ENCODE assay signal across 6 mouse cellular contexts in the genomic region with DNA sequence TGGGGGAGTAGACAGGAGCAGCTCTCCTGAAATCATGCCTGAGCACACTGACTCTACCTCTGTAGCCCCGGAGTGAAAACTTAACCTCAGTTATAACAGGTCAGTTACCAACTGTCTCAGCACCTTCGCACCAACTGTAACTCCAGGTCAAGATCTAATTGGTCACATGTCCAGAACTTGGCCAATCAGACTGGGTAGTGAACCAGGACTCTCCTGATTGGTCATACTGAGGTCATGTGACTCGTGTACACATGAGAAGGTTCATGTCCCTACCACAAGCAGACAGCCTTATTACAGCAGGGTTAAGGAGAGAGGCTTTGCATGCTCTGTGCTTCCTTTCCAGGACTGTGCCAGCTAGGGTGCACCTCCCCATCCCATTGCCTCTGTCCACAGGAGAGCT.
A peak's percentile ranks its signal among the peaks of the same experiment; 100 is the strongest.
DNase-seq lines count a peak whose midpoint lies in the region; ATAC-seq and TF ChIP-seq lines count a peak whose summit lies in the region.
"Not testable (repeated sequence)": the region's sequence is repeated elsewhere in the genome, so short reads cannot be mapped to it uniquely, and the experiment has no call there.

No protein-coding gene starts in this region.

- H3K27ac ChIP-seq in intestine, embryonic 14.5 days (ENCODE audit: low read depth) = not testable (repeated sequence)

- 85% methylated on average over 3 of the region's 3 CpGs for WGBS in intestine, embryonic 14.5 days

- H3K36me3 ChIP-seq in C2C12 (ENCODE audit: control insufficient read depth, insufficient read depth); intestine, embryonic 14.5 days (ENCODE audit: control insufficient read depth, insufficient read depth, low read length): not testable (repeated sequence)

- not testable (repeated sequence) for H3K9ac ChIP-seq in intestine, embryonic 14.5 days (ENCODE audit: low read length)

- H3K4me3 ChIP-seq in C2C12 (ENCODE audit: insufficient read depth, poor library complexity, severe bottlenecking); intestine, embryonic 14.5 days (ENCODE audit: low read depth, low read length): not testable (repeated sequence)

- not testable (repeated sequence) for ATAC-seq in intestine, embryonic 14.5 days (replicated peaks; ENCODE audit: low FRiP score, low TSS enrichment, low read depth)

- not testable (repeated sequence) for TF ChIP-seq CTCF in C2C12 (IDR thresholded peaks at IDR 0.05; ENCODE audit: control insufficient read depth, insufficient read depth, insufficient read length)

- H3K4me2 ChIP-seq in intestine, embryonic 14.5 days (ENCODE audit: low read length) = not testable (repeated sequence)

- not testable (repeated sequence) for H3K79me3 ChIP-seq in C2C12 (ENCODE audit: low read depth)

- DNase-seq in ES-CJ7 (ENCODE audit: low read depth, low spot score) = peak; percentile 28
- peak; percentile 58 for DNase-seq in MN1 (ENCODE audit: low spot score)
- DNase-seq in ZHBTc4 (ENCODE audit: low read depth, low spot score) = peak; percentile 35
- DNase-seq in intestine, embryonic 14.5 days (ENCODE audit: low spot score) = peak; percentile 23
- DNase-seq in testis, postnatal 14 days (ENCODE audit: low spot score) = peak; percentile 64

- H3K9me3 ChIP-seq in intestine, embryonic 14.5 days (ENCODE audit: control insufficient read depth, low read length) = not testable (repeated sequence)

- H3K4me1 ChIP-seq in intestine, embryonic 14.5 days (replicated peaks; ENCODE audit: control insufficient read depth, insufficient read depth, low read length) = not testable (repeated sequence)

- not testable (repeated sequence) for H3ac ChIP-seq in C2C12 (ENCODE audit: control insufficient read depth, insufficient read length, low read depth)

- H3K27me3 ChIP-seq in C2C12 (ENCODE audit: control insufficient read depth, insufficient read depth, insufficient read length); intestine, embryonic 14.5 days (replicated peaks; ENCODE audit: control insufficient read depth, insufficient read depth, low read length): not testable (repeated sequence)

- not testable (repeated sequence) for H3K79me2 ChIP-seq in C2C12 (ENCODE audit: control insufficient read depth, insufficient read depth)

TF ChIP-seq in C2C12, 6 proteins besides CTCF, POLR2A, EP300 and RAD21:
- TF ChIP-seq USF1 (IDR thresholded peaks at IDR 0.05; ENCODE audit: low read depth) = peak; percentile 63
